Mouse (Mus musculus) bone marrow, adult 2 months (tissue): ENCODE measurements around the gene Scrn3.

Source experiments
- CTCF ChIP-seq: fragments of 200-500 bp; IDR thresholded peaks from 2 replicates; pipeline ENCODE4 v1.5.1; 2011; ENCODE audit warnings: low read length, control low read depth; ENCODE audit not compliant: control insufficient read depth, insufficient read depth
- POLR2A ChIP-seq: fragments of 200-500 bp; IDR thresholded peaks from 2 replicates; pipeline ENCODE4 v1.6.1; 2011; ENCODE audit warnings: low read depth, mild to moderate bottlenecking, control low read depth, low read length, borderline replicate concordance; ENCODE audit not compliant: control insufficient read depth

DNA sequence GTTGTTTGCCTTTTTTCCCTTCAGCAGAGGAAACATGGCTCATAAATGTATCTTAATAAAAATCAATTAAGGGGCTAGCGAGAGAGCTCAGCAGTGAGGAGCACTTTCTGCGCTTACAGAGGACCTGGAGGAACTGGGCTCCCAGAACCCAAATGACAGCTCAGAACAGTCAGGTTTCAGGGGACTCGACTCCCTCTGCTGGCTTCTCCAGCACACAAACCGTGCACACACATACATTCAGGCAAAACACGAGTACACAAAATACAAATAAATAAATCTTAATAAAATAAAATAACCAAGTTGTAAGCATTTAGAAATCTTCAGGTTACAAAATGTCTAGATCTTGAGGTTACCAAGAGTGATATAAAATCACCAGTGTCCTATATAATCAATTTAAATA lies 51.0 kb downstream of the Scrn3 start:
- no peak for TF ChIP-seq POLR2A
- TF ChIP-seq CTCF: peak; percentile 20; the same call in 1 of the 2 replicates
